Mouse (Mus musculus): ENCODE measurements around the gene Krtap1-3.

The Krtap1-3 gene

DNA sequence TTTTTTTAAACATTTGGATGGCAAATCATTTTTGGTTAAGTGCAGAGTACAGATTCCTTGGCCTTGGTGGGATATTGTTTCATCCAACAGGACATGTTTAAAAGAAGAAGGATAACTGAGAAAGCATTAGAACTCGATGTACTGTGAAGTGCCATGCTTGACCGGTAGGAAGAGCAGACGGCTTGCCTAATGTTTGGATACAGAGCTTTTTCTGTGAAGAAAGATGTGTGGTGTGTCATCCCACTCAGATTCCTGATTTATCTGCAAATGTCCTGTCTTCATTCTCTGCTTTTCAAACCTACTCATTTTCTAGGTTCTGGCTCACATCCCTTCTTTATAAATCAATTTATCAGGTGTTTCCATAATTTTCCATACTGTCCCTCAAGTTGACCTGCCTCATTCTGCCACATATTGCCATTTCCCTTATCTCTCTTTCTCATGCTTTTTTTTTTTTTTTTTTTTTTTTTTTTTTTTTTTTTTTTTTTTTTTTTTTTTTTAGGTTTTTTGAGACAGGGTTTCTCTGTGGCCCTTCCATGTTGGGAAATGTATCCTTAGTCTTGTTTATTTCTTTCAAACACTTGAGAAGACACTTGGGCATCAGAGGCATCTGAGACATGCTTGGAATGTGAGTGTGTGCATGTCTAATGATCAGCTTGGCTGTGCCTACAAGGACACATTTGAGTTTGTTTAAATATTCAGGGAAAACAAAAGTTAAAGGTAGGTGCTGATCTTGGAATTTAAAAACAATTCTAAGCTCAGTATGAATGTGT, 33.0 kb downstream of the Krtap1-3 start:
- DNase-seq (ENCODE audit: low read depth, low spot score) = no peak

- DNase-seq (ENCODE audit: low read depth, low spot score) = no peak
These were observed 34.4 kb downstream of the Krtap1-3 start, which contains the start of gene Krtap3-2 for GRCm38 (mm10) chr11:99556753-99557152. TSS of gene Krtap3-2 (minus strand) at chr11:99556853.

DNA sequence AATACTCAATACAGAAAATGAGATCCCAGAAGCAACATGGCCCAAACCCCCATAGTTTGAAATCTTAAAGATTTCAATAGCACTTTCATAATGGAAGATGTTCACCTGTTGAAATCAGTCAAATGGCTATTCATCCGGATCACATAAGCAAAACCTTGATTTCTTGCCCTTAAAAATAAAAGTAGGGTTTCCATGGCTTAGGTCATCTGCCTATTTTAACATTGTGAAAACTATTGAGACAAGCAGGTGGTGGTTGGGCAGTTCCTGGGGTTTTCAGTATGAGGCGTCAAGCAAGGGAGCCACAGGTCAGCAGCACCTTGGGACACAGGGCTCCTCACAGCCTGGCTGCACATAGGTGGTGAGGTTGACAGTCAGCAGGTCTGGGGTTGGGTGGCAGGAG, 34.9 kb downstream of the Krtap1-3 start:
- no peak for DNase-seq (ENCODE audit: low read depth, low spot score)

DNA sequence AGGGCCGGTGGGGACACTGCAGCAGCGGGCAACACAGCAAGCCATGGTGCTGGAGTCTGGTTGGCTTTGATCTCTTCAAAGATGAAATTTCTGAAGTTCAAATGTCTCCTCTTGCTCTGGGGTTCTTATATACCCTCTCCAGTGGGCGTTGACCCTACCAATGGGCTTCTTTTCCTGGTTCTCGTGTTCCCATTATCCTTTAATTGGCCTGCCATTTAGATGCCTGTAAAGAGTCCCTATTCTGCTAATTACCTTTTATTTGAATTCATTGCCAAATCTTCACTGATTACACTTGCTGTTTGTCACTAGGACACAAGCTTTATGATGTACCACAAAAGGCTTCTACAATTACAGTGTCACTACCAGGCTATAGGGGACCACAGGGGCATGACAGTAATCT, 40.4 kb downstream of the Krtap1-3 start, which contains the start of gene Krtap3-3:
Gene Krtap3-3 (minus strand): TSS at position 101 of the 400 bp plus-strand sequence.
- no peak for DNase-seq (ENCODE audit: low read depth, low spot score)

DNA sequence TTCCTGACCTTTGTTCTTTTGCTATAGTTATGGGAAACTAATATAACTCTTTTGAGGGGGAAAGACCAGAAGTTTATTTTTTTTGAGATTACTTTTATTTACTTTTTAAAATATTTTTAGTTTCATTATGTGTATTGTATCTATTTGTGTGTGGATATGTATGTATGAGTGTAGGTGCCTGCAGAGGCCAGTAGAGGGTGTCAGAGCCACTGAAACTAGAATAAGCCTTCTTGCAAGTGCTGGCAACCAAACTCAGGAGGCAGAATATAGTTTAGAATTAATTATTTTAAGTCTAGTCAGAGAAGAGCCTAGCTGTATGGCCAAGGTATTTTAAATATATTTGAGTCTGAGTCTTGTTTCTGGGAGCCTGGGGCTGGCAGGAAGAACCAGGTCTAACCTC, 43.2 kb downstream of the Krtap1-3 start:
- DNase-seq (ENCODE audit: low read depth, low spot score) = no peak

Measured in forelimb bud, embryonic 11.5 days (tissue).